Mouse (Mus musculus) lung, postnatal 0 days (tissue): ENCODE measurements around the gene Xylt1. TPM values are rescaled to one million over a fixed set of nuclear protein-coding genes. Genes with fewer than 3 reads are reported as not detected.

Source experiments
- ATAC-seq: fragments of 200-750 bp; cut with Nextera tagmentation; 2 replicates; pipeline ENCODE4 v1.8.0; 2017; ENCODE audit warnings: moderate library complexity
- DNase-seq: peaks from one replicate; pipeline ENCODE4 v3.0.0-alpha.2; 2016; ENCODE audit warnings: low spot score
- H3K27ac ChIP-seq: fragments of 300-500 bp; sonication (generic); 2 replicates; pipeline ENCODE4 v1.5.1; 2014; ENCODE audit warnings: antibody characterized with exemption, mild to moderate bottlenecking, low read length, mixed read lengths
- H3K27me3 ChIP-seq: fragments of 300-500 bp; sonication (generic); replicated peaks from 2 replicates; pipeline ENCODE4 v1.6.1; 2014; ENCODE audit warnings: low read length, mixed read lengths; ENCODE audit not compliant: insufficient read depth
- H3K36me3 ChIP-seq: fragments of 300-500 bp; sonication (generic); 2 replicates; pipeline ENCODE4 v1.6.1; 2014; ENCODE audit warnings: low read length, mixed read lengths; ENCODE audit not compliant: insufficient read depth
- H3K4me1 ChIP-seq: fragments of 300-500 bp; sonication (generic); 2 replicates; pipeline ENCODE4 v1.6.1; 2014; ENCODE audit warnings: antibody characterized with exemption, low read depth, low read length, mixed read lengths; ENCODE audit not compliant: insufficient read depth
- H3K4me2 ChIP-seq: fragments of 300-500 bp; sonication (generic); replicated peaks from 2 replicates; pipeline ENCODE4 v1.6.1; 2014; ENCODE audit warnings: low read depth, mild to moderate bottlenecking, low read length, moderate library complexity, mixed read lengths
- H3K4me3 ChIP-seq: fragments of 300-500 bp; sonication (generic); 2 replicates; pipeline ENCODE4 v1.5.1; 2014; ENCODE audit warnings: low read depth, low read length
- H3K9ac ChIP-seq: fragments of 300-500 bp; sonication (generic); replicated peaks from 2 replicates; pipeline ENCODE4 v1.6.1; 2014; ENCODE audit warnings: low read depth, mild to moderate bottlenecking
- H3K9me3 ChIP-seq: fragments of 300-500 bp; sonication (generic); 2 replicates; pipeline ENCODE4 v1.6.1; 2016; ENCODE audit warnings: low read length, mixed read lengths
- CTCF ChIP-seq: IDR thresholded peaks from 2 replicates; pipeline ENCODE4 v1.5.1; 2016; ENCODE audit warnings: antibody characterized with exemption, mild to moderate bottlenecking
- EP300 ChIP-seq: IDR thresholded peaks from 2 replicates; pipeline ENCODE4 v1.6.1; 2016; ENCODE audit warnings: antibody characterized with exemption, mild to moderate bottlenecking, control low read depth
- WGBS: fragments of 180-500 bp; shearing (Covaris S2); extraction: QIAGEN DNeasy Blood & Tissue Kit; methylation state at CpG from one replicate; pipeline ENCODE4 v1.1.7; 2014; 5-methylcytosine and 5-hydroxymethylcytosine counted together
- polyA plus RNA-seq: library from polyadenylated mRNA; unstranded; fragments of >200 nt; fragmentation: Nextera tagmentation; extraction: Ambion mirVana; gene quantifications from 2 replicates; pipeline ENCODE4 v1.2.1, GENCODE M21; 2015

Xylt1 gene
- polyA plus RNA-seq, 1 experiment from 2014 or later = 0.45 TPM

DNA sequence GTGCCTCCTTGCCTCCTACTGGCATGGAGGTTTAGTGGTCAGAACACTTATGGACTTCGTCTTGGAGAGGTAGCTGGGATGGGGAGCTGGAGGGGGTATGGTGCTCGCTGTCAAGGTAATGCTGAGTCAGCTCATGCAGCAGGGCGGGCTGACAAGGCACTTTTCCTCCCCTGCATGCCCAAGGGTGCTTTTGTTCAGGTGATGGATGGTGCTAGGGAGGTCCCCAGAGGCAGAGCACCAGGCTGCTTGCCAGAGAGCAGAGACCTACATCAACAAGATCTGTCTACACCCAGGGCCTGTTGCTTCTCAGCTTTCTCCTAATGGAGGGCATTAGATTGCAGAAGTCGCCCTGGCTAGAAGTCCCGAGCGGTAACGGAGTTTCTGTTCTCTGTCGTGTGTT lies 127.3 kb downstream of the Xylt1 start:
- no peak for ATAC-seq
- no peak overlapping the region for H3K4me2 ChIP-seq
- 59% methylated on average over 8 of the region's 8 CpGs for WGBS
- H3K27ac ChIP-seq = no peak overlapping the region
- H3K36me3 ChIP-seq = no peaks in the 10 kb centered on the region
- no peaks in the 10 kb centered on the region for H3K27me3 ChIP-seq
- no peak overlapping the region for H3K9ac ChIP-seq
- no peak overlapping the region for H3K4me3 ChIP-seq
- no peak for DNase-seq
- H3K9me3 ChIP-seq = no peaks in the 10 kb centered on the region
- TF ChIP-seq CTCF = no peak
- TF ChIP-seq EP300 = no peak
- no peaks in the 10 kb centered on the region; the same call in 1 of the 2 replicates for H3K4me1 ChIP-seq

DNA sequence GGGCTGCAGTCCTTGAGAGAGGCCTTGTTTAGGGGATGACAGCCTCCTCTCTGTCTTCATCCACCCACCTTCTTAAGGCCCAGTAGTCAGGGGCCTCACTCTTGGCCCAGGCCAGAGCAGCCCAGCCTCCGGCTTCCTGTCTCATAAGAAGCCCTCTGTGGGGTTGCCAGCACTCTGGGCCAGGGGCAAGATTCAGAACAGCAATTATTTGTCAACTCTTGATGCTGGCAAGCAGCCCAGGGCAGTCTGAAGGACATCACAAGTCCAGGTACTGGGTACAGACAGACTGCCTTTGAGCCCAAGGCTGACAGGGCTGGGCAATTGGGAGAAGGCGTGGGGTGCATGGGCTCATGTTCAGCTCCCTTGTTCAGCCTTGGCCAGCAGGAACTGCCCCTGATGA lies 129.3 kb downstream of the Xylt1 start:
- Histone ChIP-seq H3K4me2 (no peak overlapping the region), H3K9me3 (no peaks in the 10 kb centered on the region), H3K36me3 (no peaks in the 10 kb centered on the region), H3K9ac (no peak overlapping the region), H3K4me3 (no peak overlapping the region), H3K4me1 (no peaks in the 10 kb centered on the region; the same call in 1 of the 2 replicates), H3K27ac (no peak overlapping the region), H3K27me3 (no peaks in the 10 kb centered on the region)
- WGBS = 66% methylated on average over 2 of the region's 2 CpGs
- TF ChIP-seq EP300 (no peak), CTCF (no peak)
- ATAC-seq = no peak
- DNase-seq = no peak

GRCm38 (mm10) chr7:117512301-117512700 lies 131.5 kb downstream of the Xylt1 start:
- Histone ChIP-seq H3K4me2 (no peak overlapping the region), H3K4me1 (no peaks in the 10 kb centered on the region), H3K27ac (no peak overlapping the region), H3K9ac (no peak overlapping the region), H3K9me3 (no peaks in the 10 kb centered on the region), H3K27me3 (no peaks in the 10 kb centered on the region), H3K4me3 (no peak overlapping the region), H3K36me3 (no peaks in the 10 kb centered on the region)
- ATAC-seq = no peak
- no peak for DNase-seq
- TF ChIP-seq EP300 (no peak), CTCF (no peak)
- WGBS = 54% methylated on average over 2 of the region's 2 CpGs

GRCm38 (mm10) chr7:117515794-117516193 lies 135.0 kb downstream of the Xylt1 start:
- TF ChIP-seq EP300 = no peak
- no peak for TF ChIP-seq CTCF
- Histone ChIP-seq H3K9ac (no peak overlapping the region), H3K4me1 (no peaks in the 10 kb centered on the region), H3K27me3 (no peaks in the 10 kb centered on the region), H3K4me2 (no peak overlapping the region), H3K36me3 (no peaks in the 10 kb centered on the region), H3K9me3 (no peaks in the 10 kb centered on the region), H3K4me3 (no peak overlapping the region), H3K27ac (no peak overlapping the region)
- DNase-seq = no peak
- WGBS = 45% methylated on average over 1 of the region's 1 CpGs
- no peak for ATAC-seq

DNA sequence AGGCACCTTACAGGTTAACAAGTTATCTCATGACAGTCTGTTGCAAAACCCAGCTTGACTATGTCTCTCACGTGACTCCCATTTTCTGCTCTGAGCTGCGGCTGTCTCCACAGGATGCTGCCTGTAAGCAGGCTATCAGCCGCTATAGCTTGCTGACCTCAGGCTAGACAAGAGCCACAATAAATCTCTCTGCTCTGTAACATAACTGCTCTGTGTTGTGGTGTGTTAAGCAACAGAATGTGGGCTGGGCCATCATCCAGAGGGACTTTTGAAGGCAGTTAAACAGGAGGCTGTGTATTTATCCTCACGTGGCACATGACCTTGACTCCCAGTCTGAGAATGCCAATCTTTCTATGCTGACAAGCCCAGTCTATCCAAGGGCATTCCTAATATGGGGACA lies 136.1 kb downstream of the Xylt1 start:
- Histone ChIP-seq H3K4me1 (no peaks in the 10 kb centered on the region), H3K4me3 (no peak overlapping the region)
- WGBS = 44% methylated on average over 4 of the region's 4 CpGs

DNA sequence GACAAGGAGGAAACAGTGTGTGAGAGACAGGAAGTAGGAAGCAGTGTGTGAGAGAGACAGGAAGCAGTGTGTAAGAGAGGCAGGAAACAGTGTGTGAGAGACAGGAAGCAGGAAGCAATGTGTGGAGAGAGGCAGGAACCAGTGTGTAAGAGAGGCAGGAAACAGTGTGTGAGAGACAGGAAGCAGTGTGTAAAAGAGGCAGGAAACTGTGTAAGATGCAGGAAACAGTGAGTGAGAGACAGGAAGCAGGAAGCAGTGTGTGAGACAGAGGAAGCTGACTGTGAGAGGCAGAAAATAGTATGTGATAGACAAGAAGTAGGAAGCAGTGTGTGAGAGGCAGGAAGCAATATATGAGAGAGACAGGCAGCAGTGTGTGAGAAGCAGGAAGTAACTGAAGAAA lies 140.6 kb downstream of the Xylt1 start:
- no peaks in the 10 kb centered on the region for H3K36me3 ChIP-seq
- ATAC-seq = no peak
- no peaks in the 10 kb centered on the region for H3K4me1 ChIP-seq
- TF ChIP-seq CTCF (no peak), EP300 (no peak)
- no peak overlapping the region for H3K4me2 ChIP-seq
- no peak overlapping the region for H3K27ac ChIP-seq
- DNase-seq = no peak
- no peaks in the 10 kb centered on the region for H3K27me3 ChIP-seq
- no peaks in the 10 kb centered on the region for H3K9me3 ChIP-seq
- no peak overlapping the region for H3K4me3 ChIP-seq
- no peak overlapping the region for H3K9ac ChIP-seq

More for the DNA sequence above, 136.1 kb downstream of the Xylt1 start:
- Histone ChIP-seq H3K9ac (no peak overlapping the region), H3K27ac (no peak overlapping the region), H3K9me3 (no peaks in the 10 kb centered on the region), H3K4me2 (no peak overlapping the region), H3K27me3 (no peaks in the 10 kb centered on the region), H3K36me3 (no peaks in the 10 kb centered on the region)
- ATAC-seq = no peak
- TF ChIP-seq EP300 (no peak), CTCF (no peak)
- DNase-seq = no peak

DNA sequence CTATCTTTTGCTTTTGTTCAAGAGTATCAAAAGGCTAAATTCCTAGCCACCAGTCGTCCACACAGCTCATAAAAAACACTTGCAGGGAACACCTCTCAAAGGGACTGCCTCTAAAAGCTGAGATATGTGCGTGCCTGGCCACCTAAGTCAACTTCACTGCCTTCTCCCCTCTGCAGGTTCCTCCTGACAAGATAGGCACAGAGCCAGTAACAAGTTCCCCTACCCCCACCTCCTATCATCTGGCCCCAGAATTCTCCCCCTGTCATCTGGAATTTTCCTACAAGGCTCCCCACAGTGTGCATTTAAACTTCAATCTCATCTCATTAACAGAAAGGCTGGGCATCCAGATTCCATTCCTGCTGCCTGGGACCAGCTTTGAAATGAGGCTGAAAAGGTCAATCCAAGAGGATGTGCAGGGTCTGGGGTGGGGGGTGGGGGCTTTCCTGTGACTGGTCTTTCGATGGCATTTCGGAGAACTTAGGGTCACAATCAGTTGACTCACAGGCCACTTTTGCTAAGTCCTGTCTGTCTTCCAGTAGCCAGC lies 141.4 kb downstream of the Xylt1 start:
- DNase-seq = no peak
- 29% methylated on average over 4 of the region's 4 CpGs for WGBS
- no peak for ATAC-seq
- Histone ChIP-seq H3K9ac (no peak overlapping the region), H3K27me3 (no peaks in the 10 kb centered on the region), H3K27ac (no peak overlapping the region), H3K36me3 (no peaks in the 10 kb centered on the region), H3K9me3 (no peaks in the 10 kb centered on the region), H3K4me3 (no peak overlapping the region), H3K4me2 (no peak overlapping the region), H3K4me1 (no peaks in the 10 kb centered on the region)
- no peak for TF ChIP-seq CTCF
- no peak for TF ChIP-seq EP300
